Mouse (Mus musculus): ENCODE results near the gene Ap2m1. TPM values are rescaled to one million over a fixed set of nuclear protein-coding genes. Genes with fewer than 3 reads are reported as not detected.

Ap2m1 gene
- polyA plus RNA-seq, 1 experiment from 2014 or later = 518 TPM

- WGBS = 83% methylated on average over 8 of the region's 8 CpGs
Measured at GRCm38 (mm10) chr16:20506000-20506399, 29.3 kb upstream of the Ap2m1 start.

DNA sequence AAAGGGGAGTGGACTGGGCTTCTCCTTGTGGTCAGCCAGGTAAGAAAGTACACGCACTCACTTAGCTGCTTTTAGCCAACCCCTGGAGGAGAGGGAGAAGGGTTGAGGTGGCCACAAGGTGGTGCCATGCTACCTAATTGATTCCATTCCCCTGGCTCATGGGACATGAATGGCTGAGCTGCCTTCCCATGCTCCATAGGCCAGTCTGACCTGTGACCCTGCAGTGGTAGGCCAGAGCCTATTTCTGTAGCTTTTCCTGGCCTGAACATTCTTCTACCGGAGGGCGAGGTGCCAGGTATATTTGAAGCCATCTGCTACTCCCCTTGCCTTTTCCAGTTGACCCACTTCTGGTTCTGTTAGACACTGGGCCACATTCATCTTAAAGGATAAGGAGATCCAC is 25.9 kb upstream of the Ap2m1 start:
- no peak overlapping the region for H3K27ac ChIP-seq
- no peak overlapping the region for H3K4me3 ChIP-seq (replicated peaks)
- H3K4me2 ChIP-seq = no peak overlapping the region
- peak; percentile 58; the same call in 1 of the 2 replicates for ATAC-seq (ENCODE audit: insufficient read depth, low FRiP score, low read depth)
- no peak overlapping the region for H3K9ac ChIP-seq
- H3K4me1 ChIP-seq = no peaks in the 10 kb centered on the region
- no peaks in the 10 kb centered on the region for H3K9me3 ChIP-seq
- no peaks in the 10 kb centered on the region for H3K27me3 ChIP-seq (replicated peaks)
- WGBS = 74% methylated on average over 3 of the region's 3 CpGs
- H3K36me3 ChIP-seq = peaks cover 65% of the 10 kb centered on the region

More at GRCm38 (mm10) chr16:20506000-20506399, 29.3 kb upstream of the Ap2m1 start:
- Histone ChIP-seq H3K9ac (no peak overlapping the region), H3K4me3 (replicated peaks) (no peak overlapping the region), H3K9me3 (no peaks in the 10 kb centered on the region), H3K27me3 (replicated peaks) (no peaks in the 10 kb centered on the region), H3K4me2 (no peak overlapping the region), H3K27ac (no peak overlapping the region), H3K4me1 (no peaks in the 10 kb centered on the region), H3K36me3 (peaks cover 85% of the 10 kb centered on the region)
- ATAC-seq (ENCODE audit: insufficient read depth, low FRiP score, low read depth) = no peak

DNA sequence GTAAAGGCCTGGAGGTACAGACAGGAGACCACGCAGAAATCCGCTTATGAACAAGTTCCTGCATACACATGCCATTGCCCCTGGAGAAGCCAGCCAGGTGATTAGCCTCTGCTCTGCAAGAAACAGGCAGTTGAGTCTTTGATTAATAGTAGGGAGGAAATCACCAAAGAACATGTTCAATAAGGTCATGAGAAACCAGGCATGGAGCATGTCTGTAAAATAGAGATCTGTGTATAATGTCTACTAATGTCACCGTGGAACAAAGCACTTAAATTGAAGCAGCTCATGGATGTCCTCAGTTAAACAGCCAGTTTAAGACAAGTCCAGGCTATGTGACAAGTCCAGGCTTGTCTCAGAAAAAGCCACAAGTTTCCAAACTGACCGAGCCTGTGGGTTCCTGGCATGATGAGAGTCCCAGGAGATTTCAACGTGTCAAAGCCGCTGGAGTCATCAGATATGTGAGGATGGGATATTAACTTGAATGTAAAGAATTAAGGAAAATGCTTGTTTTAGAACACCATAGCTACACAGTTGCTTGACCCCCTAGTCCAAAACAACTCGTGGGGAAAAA is 23.9 kb upstream of the Ap2m1 start:
- Histone ChIP-seq H3K27ac (no peak overlapping the region), H3K4me2 (no peak overlapping the region), H3K27me3 (replicated peaks) (no peaks in the 10 kb centered on the region), H3K36me3 (peaks cover 48% of the 10 kb centered on the region), H3K9me3 (no peaks in the 10 kb centered on the region), H3K4me1 (no peaks in the 10 kb centered on the region), H3K4me3 (replicated peaks) (no peak overlapping the region), H3K9ac (no peak overlapping the region)
- WGBS = 84% methylated on average over 7 of the region's 7 CpGs
- no peak for ATAC-seq (ENCODE audit: insufficient read depth, low FRiP score, low read depth)

DNA sequence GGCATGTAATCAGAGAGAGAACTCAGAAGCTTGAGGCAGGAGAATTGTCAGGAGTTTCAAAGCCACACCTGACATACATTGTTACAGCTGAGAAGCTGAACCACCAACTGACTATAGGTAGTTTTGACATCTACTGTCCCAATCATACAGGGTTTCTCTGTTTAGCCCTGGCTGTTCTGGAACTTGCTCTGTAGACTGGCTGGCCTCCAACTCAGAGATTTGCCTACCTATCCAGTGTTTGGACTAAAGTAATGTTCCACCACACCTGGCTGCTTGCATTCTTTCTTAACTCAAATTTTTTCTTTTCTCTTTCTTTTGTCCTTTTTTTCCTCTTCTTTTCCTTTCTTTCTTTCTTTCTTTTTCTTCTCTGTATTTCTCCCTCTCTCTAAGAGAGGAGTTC is 19.2 kb upstream of the Ap2m1 start:
- no peak for ATAC-seq (ENCODE audit: insufficient read depth, low FRiP score, low read depth)
- Histone ChIP-seq H3K4me3 (replicated peaks) (peak overlapping the region; percentile 99), H3K4me2 (peak overlapping the region; percentile 83), H3K36me3 (peaks cover 6% of the 10 kb centered on the region), H3K27ac (peak overlapping the region; percentile 95), H3K4me1 (peaks cover 11% of the 10 kb centered on the region; the same call in 1 of the 2 replicates), H3K9me3 (no peaks in the 10 kb centered on the region), H3K27me3 (replicated peaks) (no peaks in the 10 kb centered on the region), H3K9ac (peak overlapping the region; percentile 60; the same call in 1 of the 2 replicates)

GRCm38 (mm10) chr16:20516726-20517201 is 18.5 kb upstream of the Ap2m1 start, which contains the start of gene Dvl3:
TSS of gene Dvl3 (plus strand) at chr16:20516982.
- Histone ChIP-seq H3K27me3 (replicated peaks) (no peaks in the 10 kb centered on the region), H3K9ac (peak within 1 kb of the TSS; percentile 99), H3K4me3 (replicated peaks) (peak within 1 kb of the TSS; percentile 99), H3K4me2 (peak within 1 kb of the TSS; percentile 83), H3K36me3 (peaks cover 3% of the 10 kb centered on the region; the same call in 1 of the 2 replicates), H3K9me3 (no peaks in the 10 kb centered on the region), H3K27ac (peak within 1 kb of the TSS; percentile 95), H3K4me1 (peaks cover 11% of the 10 kb centered on the region; the same call in 1 of the 2 replicates)
- under 1% methylated on average over 51 of the region's 55 CpGs for WGBS
- ATAC-seq (ENCODE audit: insufficient read depth, low FRiP score, low read depth) = peak; percentile 97

GRCm38 (mm10) chr16:20517216-20517615 is 18.1 kb upstream of the Ap2m1 start:
- ATAC-seq (ENCODE audit: insufficient read depth, low FRiP score, low read depth) = no peak; the same call in 1 of the 2 replicates
- WGBS = 0% methylated on average over 26 of the region's 26 CpGs
- Histone ChIP-seq H3K4me3 (replicated peaks) (peak overlapping the region; percentile 99), H3K4me1 (peaks cover 11% of the 10 kb centered on the region; the same call in 1 of the 2 replicates), H3K27ac (peak overlapping the region; percentile 95), H3K27me3 (replicated peaks) (no peaks in the 10 kb centered on the region), H3K4me2 (peak overlapping the region; percentile 83), H3K9ac (peak overlapping the region; percentile 99), H3K9me3 (no peaks in the 10 kb centered on the region), H3K36me3 (peaks cover 7% of the 10 kb centered on the region; the same call in 1 of the 2 replicates)

GRCm38 (mm10) chr16:20517701-20518374 is 17.4 kb upstream of the Ap2m1 start:
- ATAC-seq (ENCODE audit: insufficient read depth, low FRiP score, low read depth) = peak; percentile 24
- Histone ChIP-seq H3K27ac (peak overlapping the region; percentile 95), H3K4me3 (replicated peaks) (peak overlapping the region; percentile 99), H3K9ac (peak overlapping the region; percentile 99), H3K4me1 (peaks cover 11% of the 10 kb centered on the region; the same call in 1 of the 2 replicates), H3K27me3 (replicated peaks) (no peaks in the 10 kb centered on the region), H3K9me3 (no peaks in the 10 kb centered on the region), H3K36me3 (peaks cover 8% of the 10 kb centered on the region; the same call in 1 of the 2 replicates), H3K4me2 (peak overlapping the region; percentile 83)
- WGBS = 2% methylated on average over 6 of the region's 6 CpGs

GRCm38 (mm10) chr16:20523886-20524285 is 11.4 kb upstream of the Ap2m1 start:
- Histone ChIP-seq H3K9me3 (no peaks in the 10 kb centered on the region), H3K27me3 (replicated peaks) (no peaks in the 10 kb centered on the region), H3K4me1 (peaks cover 4% of the 10 kb centered on the region; the same call in 1 of the 2 replicates), H3K9ac (no peak overlapping the region), H3K4me2 (no peak overlapping the region), H3K27ac (no peak overlapping the region), H3K36me3 (peaks cover 54% of the 10 kb centered on the region), H3K4me3 (replicated peaks) (no peak overlapping the region)
- no peak for ATAC-seq (ENCODE audit: insufficient read depth, low FRiP score, low read depth)
- WGBS = 85% methylated on average over 10 of the region's 10 CpGs

DNA sequence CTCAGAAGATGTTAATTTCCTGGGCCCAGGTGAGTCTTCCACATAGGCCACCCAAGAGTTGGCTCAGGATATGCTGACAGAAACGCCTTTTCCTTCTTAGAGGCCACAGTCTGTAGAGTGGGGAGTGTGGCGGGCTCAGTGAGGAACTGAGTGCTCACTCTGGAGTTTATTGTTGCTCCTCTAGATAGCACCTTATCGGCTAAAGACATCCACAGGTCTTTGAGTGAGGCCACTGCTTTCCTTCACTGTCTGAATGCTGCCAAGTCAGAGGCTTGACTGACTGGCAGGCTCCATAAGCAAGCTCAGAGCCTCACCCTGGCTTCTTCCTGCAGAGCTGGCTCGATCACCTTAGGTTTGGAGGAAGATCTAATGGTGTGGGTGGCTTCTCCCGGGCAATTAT is 6.5 kb upstream of the Ap2m1 start:
- Histone ChIP-seq H3K9ac (no peak overlapping the region), H3K27me3 (replicated peaks) (no peaks in the 10 kb centered on the region), H3K27ac (no peak overlapping the region), H3K4me3 (replicated peaks) (no peak overlapping the region), H3K9me3 (no peaks in the 10 kb centered on the region), H3K4me1 (no peaks in the 10 kb centered on the region), H3K36me3 (peaks cover 68% of the 10 kb centered on the region), H3K4me2 (no peak overlapping the region)
- no peak for ATAC-seq (ENCODE audit: insufficient read depth, low FRiP score, low read depth)
- 87% methylated on average over 5 of the region's 5 CpGs for WGBS

GRCm38 (mm10) chr16:20529375-20529774 is 5.9 kb upstream of the Ap2m1 start:
- Histone ChIP-seq H3K9ac (no peak overlapping the region), H3K4me2 (no peak overlapping the region), H3K4me3 (replicated peaks) (no peak overlapping the region), H3K36me3 (peaks cover 63% of the 10 kb centered on the region), H3K27me3 (replicated peaks) (no peaks in the 10 kb centered on the region), H3K27ac (no peak overlapping the region), H3K9me3 (no peaks in the 10 kb centered on the region), H3K4me1 (no peaks in the 10 kb centered on the region)
- 61% methylated on average over 1 of the region's 1 CpGs for WGBS
- no peak for ATAC-seq (ENCODE audit: insufficient read depth, low FRiP score, low read depth)

DNA sequence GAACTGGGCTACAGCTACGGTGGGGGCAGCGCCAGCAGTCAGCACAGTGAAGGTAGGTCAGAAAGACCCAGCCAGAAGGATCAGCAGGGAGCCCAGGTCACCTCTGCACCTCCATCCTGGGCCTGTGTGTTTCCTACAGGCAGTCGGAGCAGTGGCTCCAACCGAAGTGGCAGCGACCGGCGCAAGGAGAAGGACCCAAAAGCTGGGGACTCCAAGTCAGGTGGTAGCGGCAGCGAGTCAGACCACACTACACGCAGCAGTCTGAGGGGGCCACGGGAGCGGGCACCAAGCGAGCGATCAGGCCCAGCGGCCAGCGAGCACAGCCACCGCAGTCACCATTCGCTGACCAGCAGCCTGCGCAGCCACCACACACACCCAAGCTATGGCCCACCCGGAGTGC is 4.3 kb upstream of the Ap2m1 start:
- Histone ChIP-seq H3K4me1 (no peaks in the 10 kb centered on the region), H3K9ac (no peak overlapping the region), H3K4me2 (no peak overlapping the region), H3K27me3 (replicated peaks) (no peaks in the 10 kb centered on the region), H3K9me3 (no peaks in the 10 kb centered on the region), H3K27ac (no peak overlapping the region), H3K36me3 (peaks cover 50% of the 10 kb centered on the region), H3K4me3 (replicated peaks) (no peak overlapping the region)
- WGBS = 92% methylated on average over 20 of the region's 20 CpGs
- ATAC-seq (ENCODE audit: insufficient read depth, low FRiP score, low read depth) = no peak

DNA sequence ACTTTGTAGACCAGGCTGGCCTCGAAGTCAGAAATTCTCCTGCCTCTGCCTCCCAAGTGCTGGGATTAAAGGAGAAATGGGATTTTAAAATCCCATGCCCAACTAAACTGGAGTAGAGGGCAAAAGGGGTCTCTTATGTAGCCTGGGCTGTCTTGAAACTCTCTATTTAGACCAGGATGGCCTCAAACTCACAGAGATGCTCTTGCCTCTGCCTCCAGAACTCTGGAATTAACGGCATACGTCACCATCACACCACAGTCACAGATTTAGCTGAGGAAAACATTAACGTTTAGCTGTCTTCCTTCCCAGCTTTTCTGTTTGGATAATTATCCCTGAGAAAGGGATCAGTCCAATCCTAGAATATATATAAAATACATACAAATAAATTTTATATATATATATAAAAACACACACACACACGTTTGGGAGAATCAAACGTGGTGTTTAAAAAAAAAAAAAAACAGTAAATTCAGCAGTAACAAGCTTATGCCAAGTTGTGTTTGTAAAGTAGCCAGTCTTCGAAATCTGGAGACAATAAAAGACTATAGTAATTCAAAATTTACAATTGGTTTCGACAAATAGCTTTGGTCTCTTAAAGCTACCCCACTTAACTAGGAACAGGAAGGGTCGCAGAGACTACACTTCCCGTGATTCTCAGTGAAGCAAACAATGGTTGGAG is 522 bp upstream of the Ap2m1 start:
- Histone ChIP-seq H3K4me3 (replicated peaks) (no peak overlapping the region), H3K36me3 (peaks cover 41% of the 10 kb centered on the region), H3K4me2 (peak overlapping the region; percentile 37)

More for the DNA sequence above, 522 bp upstream of the Ap2m1 start:
- no peaks in the 10 kb centered on the region for H3K9me3 ChIP-seq
- no peak for ATAC-seq (ENCODE audit: insufficient read depth, low FRiP score, low read depth)
- H3K4me1 ChIP-seq = peaks cover 22% of the 10 kb centered on the region
- H3K9ac ChIP-seq = no peak overlapping the region
- no peaks in the 10 kb centered on the region for H3K27me3 ChIP-seq (replicated peaks)
- no peak overlapping the region for H3K27ac ChIP-seq
- WGBS = 42% methylated on average over 10 of the region's 10 CpGs
